Mouse (Mus musculus): ENCODE measurements around the gene Insc. TPM values are rescaled to one million over a fixed set of nuclear protein-coding genes. Genes with fewer than 3 reads are reported as not detected.

Insc gene
- polyA plus RNA-seq, 1 experiment, result not detected

DNA sequence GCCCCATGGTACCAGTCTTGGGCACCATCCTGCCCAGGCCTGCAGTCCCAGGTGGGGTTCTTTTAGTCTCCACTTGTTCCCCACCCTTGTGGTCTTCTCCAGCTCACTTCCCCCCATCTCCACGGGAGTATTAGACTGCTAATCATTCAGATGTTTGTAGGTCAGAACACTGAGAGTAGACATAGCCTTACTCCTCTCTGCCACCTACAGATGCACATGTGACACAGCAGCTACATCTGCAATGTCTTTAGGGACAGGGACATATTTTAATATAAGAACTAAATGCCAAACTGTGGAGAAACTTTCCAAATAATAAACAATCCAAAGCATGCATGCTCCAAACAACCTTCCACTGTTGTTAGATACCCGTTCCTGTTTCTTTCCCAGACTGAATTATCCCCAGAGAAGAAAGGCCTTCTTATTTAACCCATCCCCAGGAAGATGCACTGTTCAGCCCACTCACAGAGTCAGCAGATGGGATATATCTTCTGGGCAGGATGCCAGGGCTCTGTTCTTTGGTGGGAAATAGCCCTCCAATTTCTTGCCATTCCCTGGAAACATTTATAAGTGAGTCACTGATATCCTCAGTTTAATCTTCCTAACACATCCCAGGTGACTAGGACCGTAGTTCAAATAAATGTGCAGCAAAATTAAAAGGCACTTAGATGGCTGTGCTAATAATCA is 88.9 kb downstream of the Insc start:
- no peak overlapping the region for H3K4me3 ChIP-seq (ENCODE audit: insufficient read depth, low read depth, low read length)
- peaks cover 11% of the 10 kb centered on the region; the same call in 1 of the 2 replicates for H3K4me1 ChIP-seq (ENCODE audit: control insufficient read depth, insufficient read depth, low read length)
- H3K27ac ChIP-seq (ENCODE audit: insufficient read depth, low read depth, low read length), result no peak overlapping the region
- 24% methylated on average over 3 of the region's 3 CpGs for WGBS
- TF ChIP-seq POLR2A (IDR thresholded peaks at IDR 0.05; ENCODE audit: insufficient read depth, low read depth, low read length), result no peak
- TF ChIP-seq CTCF (IDR thresholded peaks at IDR 0.05; ENCODE audit: insufficient read depth, low read depth, low read length), result no peak

GRCm38 (mm10) chr7:114834504-114834903 is 91.0 kb downstream of the Insc start:
- TF ChIP-seq CTCF (IDR thresholded peaks at IDR 0.05; ENCODE audit: insufficient read depth, low read depth, low read length) (no peak), POLR2A (IDR thresholded peaks at IDR 0.05; ENCODE audit: insufficient read depth, low read depth, low read length) (no peak)
- H3K27ac ChIP-seq (ENCODE audit: insufficient read depth, low read depth, low read length), result no peak overlapping the region
- no peak overlapping the region for H3K4me3 ChIP-seq (ENCODE audit: insufficient read depth, low read depth, low read length)
- WGBS, result 81% methylated on average over 6 of the region's 6 CpGs
- peaks cover 11% of the 10 kb centered on the region; the same call in 1 of the 2 replicates for H3K4me1 ChIP-seq (ENCODE audit: control insufficient read depth, insufficient read depth, low read length)

DNA sequence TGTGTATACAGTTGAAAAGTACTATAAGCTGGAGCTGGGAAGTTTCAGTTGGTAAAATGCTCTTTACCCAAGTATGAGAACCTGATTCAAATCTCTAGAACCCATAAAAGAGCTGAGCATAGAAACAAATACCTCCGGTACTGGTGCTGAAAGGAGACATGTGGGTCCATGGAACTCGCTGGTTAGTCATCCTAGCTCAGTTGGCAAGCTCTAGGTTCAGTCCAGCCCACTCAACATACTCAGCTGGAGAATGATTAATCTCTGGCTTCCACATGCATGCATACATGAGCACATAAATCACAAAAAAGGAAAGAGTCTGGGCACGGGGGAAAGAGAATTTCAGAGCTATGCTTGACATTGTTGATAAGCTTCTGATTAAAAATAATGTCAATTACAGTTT is 93.8 kb downstream of the Insc start:
- 0 out of 2 replicates have a peak, but pooled peaks cover 4% of the 10 kb centered on the region for H3K4me1 ChIP-seq (ENCODE audit: control insufficient read depth, insufficient read depth, low read length)
- H3K4me3 ChIP-seq (ENCODE audit: insufficient read depth, low read depth, low read length), result no peak overlapping the region
- no peak for TF ChIP-seq POLR2A (IDR thresholded peaks at IDR 0.05; ENCODE audit: insufficient read depth, low read depth, low read length)
- no peak for TF ChIP-seq CTCF (IDR thresholded peaks at IDR 0.05; ENCODE audit: insufficient read depth, low read depth, low read length)
- no peak overlapping the region for H3K27ac ChIP-seq (ENCODE audit: insufficient read depth, low read depth, low read length)
- 53% methylated on average over 3 of the region's 3 CpGs for WGBS

- 78% methylated on average over 5 of the region's 5 CpGs for WGBS
- TF ChIP-seq POLR2A (IDR thresholded peaks at IDR 0.05; ENCODE audit: insufficient read depth, low read depth, low read length) (no peak), CTCF (IDR thresholded peaks at IDR 0.05; ENCODE audit: insufficient read depth, low read depth, low read length) (no peak)
- peaks cover 3% of the 10 kb centered on the region; the same call in 1 of the 2 replicates for H3K4me1 ChIP-seq (ENCODE audit: control insufficient read depth, insufficient read depth, low read length)
Measured at GRCm38 (mm10) chr7:114840029-114840745, 96.7 kb downstream of the Insc start.

DNA sequence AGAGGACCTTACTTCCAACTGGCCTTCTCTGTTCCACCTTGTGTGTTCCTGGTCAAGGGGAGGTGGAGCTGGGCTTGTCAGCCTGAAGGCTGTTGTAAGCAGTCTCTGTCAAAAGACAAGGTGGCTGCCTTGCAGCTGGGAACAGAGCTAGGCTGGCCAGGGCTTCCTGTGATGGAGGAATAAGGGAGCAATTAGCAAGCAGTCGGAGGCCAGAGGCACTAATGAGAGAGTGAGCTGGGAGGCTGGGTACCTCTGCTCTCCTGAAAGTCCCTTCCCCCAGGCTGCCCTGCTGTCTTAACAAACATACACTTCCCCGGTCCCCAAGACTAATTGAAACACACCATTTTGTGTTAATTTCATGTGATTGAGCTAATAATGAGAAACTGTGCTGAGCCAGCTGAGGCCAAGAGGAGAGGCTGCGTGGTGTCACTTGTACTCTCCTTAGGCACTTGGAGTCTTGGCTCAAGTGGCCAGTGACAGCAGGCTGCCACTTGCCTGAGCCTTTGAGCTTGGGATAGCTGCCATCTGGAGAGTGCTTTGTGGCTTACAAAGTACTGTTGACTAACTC is 99.2 kb downstream of the Insc start:
- WGBS, result 45% methylated on average over 3 of the region's 3 CpGs
- H3K4me1 ChIP-seq (ENCODE audit: control insufficient read depth, insufficient read depth, low read length), result peaks cover 3% of the 10 kb centered on the region; the same call in 1 of the 2 replicates
- no peak overlapping the region for H3K4me3 ChIP-seq (ENCODE audit: insufficient read depth, low read depth, low read length)
- no peak overlapping the region for H3K27ac ChIP-seq (ENCODE audit: insufficient read depth, low read depth, low read length)
- TF ChIP-seq CTCF (IDR thresholded peaks at IDR 0.05; ENCODE audit: insufficient read depth, low read depth, low read length), result no peak
- no peak for TF ChIP-seq POLR2A (IDR thresholded peaks at IDR 0.05; ENCODE audit: insufficient read depth, low read depth, low read length)

More at GRCm38 (mm10) chr7:114840029-114840745, 96.7 kb downstream of the Insc start:
- Histone ChIP-seq H3K27ac (ENCODE audit: insufficient read depth, low read depth, low read length) (no peak overlapping the region), H3K4me3 (ENCODE audit: insufficient read depth, low read depth, low read length) (no peak overlapping the region)

DNA sequence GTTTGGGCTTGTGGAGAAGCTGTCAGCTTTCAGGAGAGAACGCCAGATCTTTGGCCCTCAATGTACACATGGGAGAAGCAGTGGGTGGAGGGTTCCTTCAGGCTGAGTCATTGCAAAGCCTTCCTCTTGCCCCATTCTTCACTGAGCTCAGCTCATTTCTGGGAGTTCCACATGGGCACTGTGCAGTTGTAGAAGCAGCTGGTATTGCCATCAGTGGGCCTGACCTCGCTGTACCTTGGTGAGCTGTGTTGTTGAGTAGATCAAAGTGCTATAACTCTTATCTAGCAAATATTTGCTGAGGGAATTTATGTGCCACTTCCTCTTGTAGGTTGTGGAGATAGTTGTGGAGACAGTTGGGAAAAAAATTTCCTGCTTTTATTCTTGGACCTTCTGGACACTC is 103.7 kb downstream of the Insc start:
- TF ChIP-seq CTCF (IDR thresholded peaks at IDR 0.05; ENCODE audit: insufficient read depth, low read depth, low read length) (no peak), POLR2A (IDR thresholded peaks at IDR 0.05; ENCODE audit: insufficient read depth, low read depth, low read length) (no peak)
- Histone ChIP-seq H3K4me3 (ENCODE audit: insufficient read depth, low read depth, low read length) (no peak overlapping the region), H3K4me1 (ENCODE audit: control insufficient read depth, insufficient read depth, low read length) (peaks cover 3% of the 10 kb centered on the region; the same call in 1 of the 2 replicates), H3K27ac (ENCODE audit: insufficient read depth, low read depth, low read length) (no peak overlapping the region)
- WGBS, result 70% methylated on average over 2 of the region's 2 CpGs

DNA sequence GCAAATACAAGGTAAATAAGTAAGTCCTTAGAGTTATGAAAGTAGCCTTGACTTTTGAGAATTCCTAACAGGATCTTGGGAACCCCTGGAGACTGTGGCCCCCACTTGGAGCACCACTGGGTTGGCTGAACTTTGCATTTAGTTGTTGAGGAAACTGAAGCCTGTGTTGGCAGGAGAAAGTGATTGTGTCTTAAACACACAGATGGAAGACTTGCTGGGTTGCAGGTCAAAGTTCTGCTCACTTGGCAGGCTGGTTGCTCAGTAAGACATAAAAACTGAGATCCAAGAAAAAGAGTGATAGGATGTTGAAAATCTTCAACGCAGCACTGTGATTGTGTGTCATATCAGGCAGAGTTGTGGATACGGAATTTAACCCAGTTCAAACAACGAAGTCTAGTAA is 108.9 kb downstream of the Insc start:
- Histone ChIP-seq H3K4me3 (ENCODE audit: insufficient read depth, low read depth, low read length) (no peak overlapping the region), H3K4me1 (ENCODE audit: control insufficient read depth, insufficient read depth, low read length) (no peaks in the 10 kb centered on the region), H3K27ac (ENCODE audit: insufficient read depth, low read depth, low read length) (no peak overlapping the region)
- 96% methylated on average over 3 of the region's 3 CpGs for WGBS
- TF ChIP-seq CTCF (IDR thresholded peaks at IDR 0.05; ENCODE audit: insufficient read depth, low read depth, low read length), result no peak
- no peak for TF ChIP-seq POLR2A (IDR thresholded peaks at IDR 0.05; ENCODE audit: insufficient read depth, low read depth, low read length)

DNA sequence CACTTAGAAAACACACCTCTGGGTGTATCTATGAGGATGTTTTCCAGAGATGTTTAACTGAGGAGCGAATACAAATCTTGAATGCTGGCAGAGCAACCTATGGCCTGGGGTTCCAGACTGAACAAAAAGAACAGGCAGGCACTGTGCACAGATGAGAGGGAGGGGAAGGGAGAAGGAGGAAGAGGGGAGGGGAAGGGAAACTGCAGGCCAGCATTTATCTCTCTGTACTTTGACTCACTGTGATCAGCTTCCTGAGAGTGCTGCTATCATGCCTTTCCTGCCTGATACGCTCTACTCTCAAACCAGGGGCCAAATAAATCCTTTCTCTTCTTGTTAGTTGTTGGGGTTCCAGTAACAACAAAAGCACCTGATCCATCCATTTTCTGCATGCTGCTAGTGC is 110.7 kb downstream of the Insc start:
- Histone ChIP-seq H3K4me3 (ENCODE audit: insufficient read depth, low read depth, low read length) (no peak overlapping the region), H3K27ac (ENCODE audit: insufficient read depth, low read depth, low read length) (no peak overlapping the region), H3K4me1 (ENCODE audit: control insufficient read depth, insufficient read depth, low read length) (no peaks in the 10 kb centered on the region)
- TF ChIP-seq POLR2A (IDR thresholded peaks at IDR 0.05; ENCODE audit: insufficient read depth, low read depth, low read length), result no peak
- no peak for TF ChIP-seq CTCF (IDR thresholded peaks at IDR 0.05; ENCODE audit: insufficient read depth, low read depth, low read length)
- 74% methylated on average over 2 of the region's 2 CpGs for WGBS

Measured in olfactory bulb, adult 2 months (tissue).